Mouse (Mus musculus) olfactory bulb, adult 2 months (tissue): ENCODE data around the gene Tulp2.

Experiments
- CTCF ChIP-seq: fragments of 200-500 bp; IDR thresholded peaks from 2 replicates; pipeline ENCODE4 v1.5.1; 2012; ENCODE audit warnings: low read depth, mild to moderate bottlenecking, low read length, moderate library complexity; ENCODE audit not compliant: insufficient read depth
- POLR2A ChIP-seq: fragments of 200-500 bp; IDR thresholded peaks from 2 replicates; pipeline ENCODE4 v1.6.1; 2012; ENCODE audit warnings: mild to moderate bottlenecking, low read depth, low read length, moderate library complexity; ENCODE audit not compliant: insufficient read depth

GRCm38 (mm10) chr7:45488293-45489204 lies 6.9 kb downstream of the Tulp2 start, which contains the start of gene Dhdh:
- TF ChIP-seq CTCF (no peak), POLR2A (peak; percentile 60; the same call in 1 of the 2 replicates)
